Mouse (Mus musculus) cortical plate, adult 2 months (tissue): ENCODE measurements around the gene Elmod3.

Experiments used
- CTCF ChIP-seq: fragments of 200-500 bp; IDR thresholded peaks from 2 replicates; pipeline ENCODE4 v1.5.1; 2011; ENCODE audit warnings: mild to moderate bottlenecking, control low read depth, low read length; ENCODE audit not compliant: insufficient read depth; ENCODE audit errors: extremely low read depth
- POLR2A ChIP-seq: fragments of 200-500 bp; IDR thresholded peaks from 2 replicates; pipeline ENCODE4 v1.6.1; 2011; ENCODE audit warnings: mild to moderate bottlenecking, low read length, control low read depth; ENCODE audit not compliant: insufficient read depth; ENCODE audit errors: extremely low read depth

DNA sequence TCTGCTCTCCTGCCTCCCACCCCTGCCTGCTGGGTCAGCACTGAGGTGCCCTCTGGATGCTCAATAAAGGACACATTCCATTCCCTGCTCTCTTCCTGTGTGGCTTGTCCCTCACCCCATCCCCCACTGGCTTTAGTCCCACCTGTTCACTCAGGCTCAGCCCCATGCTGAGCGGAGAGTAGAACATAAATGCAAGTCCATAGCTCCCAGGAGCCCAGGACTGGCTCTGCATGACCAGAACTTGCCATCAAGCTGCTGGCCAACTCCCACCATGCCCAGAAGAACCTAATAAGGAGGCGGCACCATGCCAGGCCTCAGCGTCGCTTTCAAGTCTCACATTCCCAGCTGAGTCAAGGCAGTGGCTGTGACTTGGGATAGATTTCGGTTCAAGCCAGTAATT lies 35.3 kb downstream of the Elmod3 start:
- TF ChIP-seq CTCF (no peak), POLR2A (no peak)
